Mouse (Mus musculus) limb, embryonic 12.5 days (tissue): ENCODE results near the gene Wbp11. TPM values are rescaled to one million over a fixed set of nuclear protein-coding genes. Genes with fewer than 3 reads are reported as not detected.
"Not testable (repeated sequence)": the region's sequence is repeated elsewhere in the genome, so short reads cannot be mapped to it uniquely, and the experiment has no call there.

ENCODE experiments used
- ATAC-seq: fragments of 200-750 bp; cut with Nextera tagmentation; 2 replicates; pipeline ENCODE4 v1.8.0; 2017; ENCODE audit warnings: low read depth, moderate TSS enrichment; ENCODE audit not compliant: insufficient number of reproducible peaks, insufficient read depth, low FRiP score, low TSS enrichment
- H3K27ac ChIP-seq: fragments of 300-500 bp; sonication (generic); 2 replicates; pipeline ENCODE4 v1.5.1; 2016; ENCODE audit warnings: mild to moderate bottlenecking, moderate library complexity
- H3K27me3 ChIP-seq: fragments of 300-500 bp; sonication (generic); 2 replicates; pipeline ENCODE4 v1.6.1; 2016; ENCODE audit warnings: mild to moderate bottlenecking, moderate library complexity
- H3K36me3 ChIP-seq: fragments of 300-500 bp; sonication (generic); 2 replicates; pipeline ENCODE4 v1.6.1; 2016; ENCODE audit warnings: mild to moderate bottlenecking, moderate library complexity
- H3K4me1 ChIP-seq: fragments of 300-500 bp; sonication (generic); replicated peaks from 2 replicates; pipeline ENCODE4 v1.6.1; 2016
- H3K4me2 ChIP-seq: fragments of 300-500 bp; sonication (generic); 2 replicates; pipeline ENCODE4 v1.6.1; 2016; ENCODE audit warnings: mild to moderate bottlenecking, moderate library complexity
- H3K4me3 ChIP-seq: fragments of 300-500 bp; sonication (generic); replicated peaks from 2 replicates; pipeline ENCODE4 v1.5.1; 2016; ENCODE audit warnings: mild to moderate bottlenecking
- H3K9ac ChIP-seq: fragments of 300-500 bp; sonication (generic); replicated peaks from 2 replicates; pipeline ENCODE4 v1.6.1; 2016; ENCODE audit warnings: mild to moderate bottlenecking, moderate library complexity
- H3K9me3 ChIP-seq: fragments of 300-500 bp; sonication (generic); 2 replicates; pipeline ENCODE4 v1.6.1; 2016; ENCODE audit warnings: mild to moderate bottlenecking, moderate library complexity
- WGBS: fragments of 180-500 bp; shearing (Covaris S2); methylation state at CpG from one replicate; pipeline ENCODE4 v1.1.7; 2016; 5-methylcytosine and 5-hydroxymethylcytosine counted together
- polyA plus RNA-seq: library from polyadenylated mRNA; unstranded; fragments of >200 nt; fragmentation: Nextera tagmentation; extraction: Ambion mirVana; gene quantifications from 2 replicates; pipeline ENCODE4 v1.2.1, GENCODE M21; 2016

Wbp11 gene
- polyA plus RNA-seq, 1 experiment from 2014 or later, result 133 TPM

- WGBS, result 19% methylated on average over 12 of the region's 12 CpGs
Measured at GRCm38 (mm10) chr6:136803093-136803738, 24.8 kb downstream of the Wbp11 start.

GRCm38 (mm10) chr6:136801274-136801673, 26.8 kb downstream of the Wbp11 start:
- Histone ChIP-seq H3K4me1 (peaks cover 13% of the 10 kb centered on the region), H3K27me3 (no peaks in the 10 kb centered on the region), H3K4me3 (no peak overlapping the region), H3K27ac (no peak overlapping the region), H3K36me3 (no peaks in the 10 kb centered on the region), H3K9ac (no peak overlapping the region), H3K9me3 (no peaks in the 10 kb centered on the region), H3K4me2 (no peak overlapping the region)
- no peak for ATAC-seq
- WGBS, result 87% methylated on average over 6 of the region's 6 CpGs

More at GRCm38 (mm10) chr6:136803093-136803738, 24.8 kb downstream of the Wbp11 start:
- H3K27me3 ChIP-seq, result no peaks in the 10 kb centered on the region
- H3K4me1 ChIP-seq, result peaks cover 18% of the 10 kb centered on the region
- H3K36me3 ChIP-seq, result no peaks in the 10 kb centered on the region
- peak overlapping the region; percentile 60 for H3K4me2 ChIP-seq
- H3K9ac ChIP-seq, result peak overlapping the region; percentile 96
- ATAC-seq, result no peak
- H3K27ac ChIP-seq, result peak overlapping the region; percentile 100
- H3K9me3 ChIP-seq, result no peaks in the 10 kb centered on the region
- peak overlapping the region; percentile 63 for H3K4me3 ChIP-seq

- 89% methylated on average over 8 of the region's 8 CpGs for WGBS
- Histone ChIP-seq H3K4me1 (peaks cover 13% of the 10 kb centered on the region), H3K9me3 (no peaks in the 10 kb centered on the region), H3K27ac (no peak overlapping the region), H3K4me3 (no peak overlapping the region), H3K27me3 (no peaks in the 10 kb centered on the region), H3K9ac (no peak overlapping the region), H3K4me2 (no peak overlapping the region), H3K36me3 (no peaks in the 10 kb centered on the region)
- no peak for ATAC-seq
Measured at GRCm38 (mm10) chr6:136800710-136801109, 27.3 kb downstream of the Wbp11 start.

GRCm38 (mm10) chr6:136797874-136798693, 29.9 kb downstream of the Wbp11 start:
- peaks cover 12% of the 10 kb centered on the region for H3K4me1 ChIP-seq
- not testable (repeated sequence) for H3K4me2 ChIP-seq, ATAC-seq, H3K27me3 ChIP-seq, H3K9me3 ChIP-seq, H3K4me3 ChIP-seq, H3K9ac ChIP-seq, H3K27ac ChIP-seq, H3K36me3 ChIP-seq
- 86% methylated on average over 3 of the region's 3 CpGs for WGBS

- no peaks in the 10 kb centered on the region for H3K9me3 ChIP-seq
- no peak for ATAC-seq
- no peak overlapping the region for H3K9ac ChIP-seq
- no peak overlapping the region for H3K27ac ChIP-seq
- no peaks in the 10 kb centered on the region for H3K36me3 ChIP-seq
- no peaks in the 10 kb centered on the region for H3K27me3 ChIP-seq
- H3K4me3 ChIP-seq, result no peak overlapping the region
- H3K4me2 ChIP-seq, result no peak overlapping the region
- peaks cover 12% of the 10 kb centered on the region for H3K4me1 ChIP-seq
- 68% methylated on average over 6 of the region's 6 CpGs for WGBS
Measured at GRCm38 (mm10) chr6:136795850-136796249, 32.2 kb downstream of the Wbp11 start.

- Histone ChIP-seq H3K36me3 (no peaks in the 10 kb centered on the region), H3K27ac (no peak overlapping the region), H3K9ac (no peak overlapping the region), H3K4me1 (peaks cover 12% of the 10 kb centered on the region), H3K9me3 (no peaks in the 10 kb centered on the region), H3K27me3 (no peaks in the 10 kb centered on the region), H3K4me3 (no peak overlapping the region), H3K4me2 (no peak overlapping the region)
- ATAC-seq, result no peak
- 50% methylated on average over 1 of the region's 1 CpGs for WGBS
Measured at GRCm38 (mm10) chr6:136795110-136795509, 32.9 kb downstream of the Wbp11 start.

- 2% methylated on average over 23 of the region's 24 CpGs for whole genome bisulfite sequencing
- H3K27me3 ChIP-seq, result no peaks in the 10 kb centered on the region
- H3K27ac ChIP-seq, result peak overlapping the region; percentile 56; the same call in 1 of the 2 replicates
- H3K9ac ChIP-seq, result peak overlapping the region; percentile 47
- peak overlapping the region; percentile 77 for H3K4me2 ChIP-seq
- H3K4me1 ChIP-seq, result peaks cover 12% of the 10 kb centered on the region
- no peaks in the 10 kb centered on the region for H3K9me3 ChIP-seq
- no peak for ATAC-seq
- no peaks in the 10 kb centered on the region for H3K36me3 ChIP-seq
- peak overlapping the region; percentile 41 for H3K4me3 ChIP-seq
Measured at GRCm38 (mm10) chr6:136793831-136794525, 34.1 kb downstream of the Wbp11 start.

- H3K4me1 ChIP-seq, result peaks cover 12% of the 10 kb centered on the region
Measured at GRCm38 (mm10) chr6:136792884-136793758, 34.9 kb downstream of the Wbp11 start.

GRCm38 (mm10) chr6:136789391-136789971, 38.6 kb downstream of the Wbp11 start:
- no peaks in the 10 kb centered on the region for H3K36me3 ChIP-seq
- 58% methylated on average over 5 of the region's 5 CpGs for WGBS
- no peak overlapping the region for H3K4me3 ChIP-seq
- 0 out of 2 replicates have a peak, but pooled peaks cover 2% of the 10 kb centered on the region for H3K9me3 ChIP-seq
- H3K9ac ChIP-seq, result no peak overlapping the region
- H3K4me2 ChIP-seq, result no peak overlapping the region
- no peak for ATAC-seq
- H3K27ac ChIP-seq, result no peak overlapping the region
- H3K4me1 ChIP-seq, result peaks cover 12% of the 10 kb centered on the region
- H3K27me3 ChIP-seq, result no peaks in the 10 kb centered on the region

More at GRCm38 (mm10) chr6:136792884-136793758, 34.9 kb downstream of the Wbp11 start:
- ATAC-seq, result peak; percentile 43; the same call in 1 of the 2 replicates
- Histone ChIP-seq H3K4me3 (peak overlapping the region; percentile 41), H3K27ac (peak overlapping the region; percentile 56), H3K9ac (peak overlapping the region; percentile 47), H3K27me3 (no peaks in the 10 kb centered on the region), H3K36me3 (no peaks in the 10 kb centered on the region), H3K9me3 (no peaks in the 10 kb centered on the region), H3K4me2 (peak overlapping the region; percentile 77)
- WGBS, result 12% methylated on average over 16 of the region's 16 CpGs

- ATAC-seq, result no peak
- Histone ChIP-seq H3K9me3 (0 out of 2 replicates have a peak, but pooled peaks cover 5% of the 10 kb centered on the region), H3K4me2 (no peak overlapping the region), H3K36me3 (no peaks in the 10 kb centered on the region), H3K4me3 (no peak overlapping the region), H3K27ac (no peak overlapping the region), H3K4me1 (peaks cover 9% of the 10 kb centered on the region), H3K9ac (no peak overlapping the region), H3K27me3 (no peaks in the 10 kb centered on the region)
- 80% methylated on average over 9 of the region's 9 CpGs for WGBS
Measured at GRCm38 (mm10) chr6:136782761-136783160, 45.3 kb downstream of the Wbp11 start.
